Mouse (Mus musculus): Measurements from ENCODE around the gene Gm14139. TPM values are rescaled to one million over a fixed set of nuclear protein-coding genes. Genes with fewer than 3 reads are reported as not detected.
A peak's percentile ranks its signal among the peaks of the same experiment; 100 is the strongest.
"Not testable (repeated sequence)": the region's sequence is repeated elsewhere in the genome, so short reads cannot be mapped to it uniquely, and the experiment has no call there.

Gene Gm14139
- total RNA-seq (2014; rRNA removed) (not detected in 2 replicates), polyA plus RNA-seq (2012; rRNA removed) (not detected in 2 replicates)

DNA sequence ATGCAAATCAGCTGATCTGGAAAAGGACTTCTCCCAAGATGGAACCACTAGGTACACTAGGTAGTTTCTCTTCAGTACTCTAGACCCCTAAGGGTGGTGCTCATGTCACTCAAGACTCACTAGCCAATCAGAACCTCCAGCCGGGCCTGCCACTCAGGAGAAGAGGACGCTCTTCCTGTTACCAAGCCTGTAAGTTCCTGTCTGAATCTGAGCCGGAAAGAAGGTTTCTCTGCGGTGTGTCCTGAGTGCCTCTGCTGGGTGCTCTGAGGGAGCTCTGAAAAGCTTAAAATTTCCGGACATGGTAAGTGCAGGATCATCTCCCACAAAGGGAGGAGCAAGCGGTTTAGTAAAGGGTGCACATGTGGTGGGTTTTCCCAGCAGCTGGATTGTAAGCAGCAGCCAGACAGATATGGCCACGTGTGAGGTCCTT is at the start of gene Gm14139:
Gene Gm14139 (plus strand): TSS at position 186 of the 430 bp plus-strand sequence.
- not testable (repeated sequence) for H3K4me3 ChIP-seq (ENCODE audit: insufficient read depth, low read depth, low read length); H3K9ac ChIP-seq (ENCODE audit: low read depth, low read length); H3K27me3 ChIP-seq (ENCODE audit: control insufficient read depth, insufficient read depth, low read length); H3K27ac ChIP-seq (replicated peaks; ENCODE audit: insufficient read depth, low read depth, low read length); H3K4me1 ChIP-seq (ENCODE audit: control insufficient read depth, insufficient read depth, low read length); H3K79me2 ChIP-seq (ENCODE audit: control insufficient read depth, insufficient read depth, low read length); H3K36me3 ChIP-seq (ENCODE audit: control insufficient read depth, insufficient read depth, low read length); DNase-seq (ENCODE audit: extremely low read depth, low read depth, low spot score)
- WGBS, result 65% methylated on average over 7 of the region's 7 CpGs

DNA sequence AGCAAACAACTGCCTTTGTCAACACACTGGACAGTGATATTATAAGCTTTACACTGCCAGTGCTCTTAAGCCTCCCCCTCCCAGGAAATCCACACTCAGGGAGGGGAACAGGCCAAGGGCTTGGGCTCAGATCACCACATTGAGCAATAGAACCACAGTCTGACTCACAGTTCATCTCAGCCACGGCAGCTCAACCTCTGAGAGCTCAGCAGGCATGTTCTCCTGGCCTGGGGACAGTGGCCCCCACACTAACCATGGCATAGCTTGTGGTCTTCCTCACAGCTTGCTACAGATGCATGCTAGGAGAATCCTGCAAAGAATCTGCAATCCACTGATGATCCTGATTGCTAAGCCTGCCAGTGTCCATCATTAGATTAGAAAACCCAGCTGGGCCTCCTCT is 49.6 kb upstream of the Gm14139 start:
- not testable (repeated sequence) for DNase-seq (ENCODE audit: extremely low read depth, low read depth, low spot score); H3K27me3 ChIP-seq (ENCODE audit: control insufficient read depth, insufficient read depth, low read length); H3K4me3 ChIP-seq (ENCODE audit: insufficient read depth, low read depth, low read length); H3K4me1 ChIP-seq (ENCODE audit: control insufficient read depth, insufficient read depth, low read length); H3K9ac ChIP-seq (ENCODE audit: low read depth, low read length); H3K36me3 ChIP-seq (ENCODE audit: control insufficient read depth, insufficient read depth, low read length); H3K27ac ChIP-seq (replicated peaks; ENCODE audit: insufficient read depth, low read depth, low read length)
- H3K79me2 ChIP-seq (ENCODE audit: control insufficient read depth, insufficient read depth, low read length), result peaks cover 15% of the 10 kb centered on the region
- 20% methylated on average over 1 of the region's 1 CpGs for WGBS

DNA sequence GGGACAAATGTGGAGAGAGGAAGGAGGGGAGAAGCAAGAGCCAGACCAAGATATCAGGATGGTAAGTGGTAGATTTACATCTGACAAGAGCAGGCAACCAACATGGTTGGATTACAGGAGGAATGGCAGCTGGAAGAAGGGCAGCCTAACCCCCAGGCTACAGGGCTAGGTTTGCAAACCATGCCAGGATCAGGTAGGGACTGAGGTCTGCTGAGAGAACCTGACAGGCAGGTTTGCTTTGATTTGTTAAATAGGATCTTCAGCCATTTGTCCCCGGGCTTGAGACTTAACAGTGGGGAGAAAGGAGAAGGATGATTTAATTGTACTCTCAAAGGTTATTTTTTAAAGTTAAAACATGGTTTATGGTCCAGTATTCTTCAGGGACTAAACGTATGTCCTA is 48.8 kb upstream of the Gm14139 start:
- Histone ChIP-seq H3K79me2 (ENCODE audit: control insufficient read depth, insufficient read depth, low read length) (peaks cover 14% of the 10 kb centered on the region), H3K4me1 (ENCODE audit: control insufficient read depth, insufficient read depth, low read length) (peaks cover 3% of the 10 kb centered on the region), H3K36me3 (ENCODE audit: control insufficient read depth, insufficient read depth, low read length) (peaks cover 2% of the 10 kb centered on the region), H3K27ac (replicated peaks; ENCODE audit: insufficient read depth, low read depth, low read length) (no peak overlapping the region), H3K9ac (ENCODE audit: low read depth, low read length) (no peak overlapping the region), H3K27me3 (ENCODE audit: control insufficient read depth, insufficient read depth, low read length) (no peaks in the 10 kb centered on the region), H3K4me3 (ENCODE audit: insufficient read depth, low read depth, low read length) (no peak overlapping the region)
- TF ChIP-seq POLR2A (IDR thresholded peaks at IDR 0.05; ENCODE audit: extremely low read depth, insufficient read depth, low read length), result no peak
- TF ChIP-seq CTCF (IDR thresholded peaks at IDR 0.05; ENCODE audit: low read depth, low read length), result no peak
- 81% methylated on average over 2 of the region's 2 CpGs for WGBS
- no peak for DNase-seq (ENCODE audit: extremely low read depth, low read depth, low spot score)

DNA sequence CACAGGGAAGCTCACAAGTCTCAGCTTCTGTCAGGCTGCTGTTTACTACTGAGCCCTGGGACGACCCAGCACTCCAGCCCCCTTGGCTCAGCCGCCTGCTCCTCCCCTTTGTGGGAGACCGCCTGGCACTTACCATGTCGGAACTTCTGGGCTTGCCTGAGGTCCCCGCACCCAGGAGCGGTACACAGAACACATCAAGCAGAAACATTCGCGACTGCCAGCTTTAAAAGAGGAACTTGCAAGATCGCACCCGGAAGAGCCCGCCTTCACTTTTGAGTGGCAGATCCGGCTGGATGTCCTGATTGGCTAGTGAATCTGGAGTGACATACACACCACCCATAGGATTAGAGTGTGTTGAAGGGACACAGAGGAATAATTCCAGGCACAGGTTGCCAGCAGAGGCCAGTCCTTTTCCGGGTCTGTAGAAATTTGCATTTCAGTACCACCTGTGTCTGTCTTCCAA is 45.1 kb upstream of the Gm14139 start, which contains the start of gene Zfp120:
Gene Zfp120 (minus strand): TSS at position 274 of the 463 bp plus-strand sequence.
- Histone ChIP-seq H3K9ac (ENCODE audit: low read depth, low read length) (peak within 1 kb of the TSS; percentile 79), H3K27ac (replicated peaks; ENCODE audit: insufficient read depth, low read depth, low read length) (peak within 1 kb of the TSS; percentile 42), H3K27me3 (ENCODE audit: control insufficient read depth, insufficient read depth, low read length) (no peaks in the 10 kb centered on the region), H3K36me3 (ENCODE audit: control insufficient read depth, insufficient read depth, low read length) (no peaks in the 10 kb centered on the region), H3K4me3 (ENCODE audit: insufficient read depth, low read depth, low read length) (peak within 1 kb of the TSS; percentile 75), H3K4me1 (ENCODE audit: control insufficient read depth, insufficient read depth, low read length) (peaks cover 3% of the 10 kb centered on the region), H3K79me2 (ENCODE audit: control insufficient read depth, insufficient read depth, low read length) (peaks cover 6% of the 10 kb centered on the region; the same call in 1 of the 2 replicates)
- under 1% methylated on average over 13 of the region's 13 CpGs for WGBS
- DNase-seq (ENCODE audit: extremely low read depth, low read depth, low spot score), result peak; percentile 97
- TF ChIP-seq POLR2A (IDR thresholded peaks at IDR 0.05; ENCODE audit: extremely low read depth, insufficient read depth, low read length) (0 out of 2 replicates have a peak, but pooled peaks have one; percentile 28), CTCF (IDR thresholded peaks at IDR 0.05; ENCODE audit: low read depth, low read length) (no peak)

DNA sequence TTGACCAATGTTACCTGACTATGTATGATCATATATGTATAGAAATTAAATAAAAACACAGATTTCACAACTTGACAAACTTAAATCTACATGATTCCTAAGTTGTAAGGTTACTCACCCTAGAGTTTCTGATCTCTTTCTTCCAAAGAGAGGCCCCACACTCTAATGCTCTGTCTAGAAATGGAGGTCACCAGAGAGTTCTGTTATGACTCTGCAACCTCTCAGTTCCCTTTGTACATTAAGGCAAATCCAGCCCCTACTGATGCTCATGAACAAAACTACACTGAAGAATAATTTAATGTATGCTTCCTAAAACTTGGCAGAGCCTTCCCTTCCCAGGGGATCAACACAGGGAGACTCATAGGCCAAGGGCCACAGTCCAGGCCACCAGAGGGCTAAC is 14.9 kb upstream of the Gm14139 start:
- Histone ChIP-seq H3K27ac (replicated peaks; ENCODE audit: insufficient read depth, low read depth, low read length) (no peak overlapping the region), H3K27me3 (ENCODE audit: control insufficient read depth, insufficient read depth, low read length) (no peaks in the 10 kb centered on the region), H3K9ac (ENCODE audit: low read depth, low read length) (no peak overlapping the region), H3K4me1 (ENCODE audit: control insufficient read depth, insufficient read depth, low read length) (no peaks in the 10 kb centered on the region), H3K4me3 (ENCODE audit: insufficient read depth, low read depth, low read length) (no peak overlapping the region), H3K79me2 (ENCODE audit: control insufficient read depth, insufficient read depth, low read length) (no peaks in the 10 kb centered on the region), H3K36me3 (ENCODE audit: control insufficient read depth, insufficient read depth, low read length) (no peaks in the 10 kb centered on the region)
- no peak for DNase-seq (ENCODE audit: extremely low read depth, low read depth, low spot score)
- TF ChIP-seq POLR2A (IDR thresholded peaks at IDR 0.05; ENCODE audit: extremely low read depth, insufficient read depth, low read length), result no peak
- TF ChIP-seq CTCF (IDR thresholded peaks at IDR 0.05; ENCODE audit: low read depth, low read length), result no peak

DNA sequence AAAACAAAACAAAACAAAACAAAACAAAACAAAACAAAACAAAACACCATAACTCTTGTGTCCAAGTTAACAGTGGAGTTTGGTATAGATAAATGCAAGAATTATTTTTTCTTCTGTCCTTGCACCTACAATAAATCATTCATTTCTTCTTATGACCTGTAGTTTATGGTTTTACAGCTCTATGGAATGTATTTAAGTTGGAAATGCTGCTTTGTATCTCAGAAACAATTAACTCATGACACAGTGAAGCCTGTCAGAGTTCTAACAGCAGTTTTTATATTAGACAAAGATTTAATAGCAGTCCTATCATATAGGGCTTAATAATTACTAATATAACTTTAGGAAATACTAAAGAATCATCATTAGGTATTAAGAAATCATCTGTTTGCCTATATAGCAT is 7.7 kb upstream of the Gm14139 start:
- no peaks in the 10 kb centered on the region for H3K36me3 ChIP-seq (ENCODE audit: control insufficient read depth, insufficient read depth, low read length)

DNA sequence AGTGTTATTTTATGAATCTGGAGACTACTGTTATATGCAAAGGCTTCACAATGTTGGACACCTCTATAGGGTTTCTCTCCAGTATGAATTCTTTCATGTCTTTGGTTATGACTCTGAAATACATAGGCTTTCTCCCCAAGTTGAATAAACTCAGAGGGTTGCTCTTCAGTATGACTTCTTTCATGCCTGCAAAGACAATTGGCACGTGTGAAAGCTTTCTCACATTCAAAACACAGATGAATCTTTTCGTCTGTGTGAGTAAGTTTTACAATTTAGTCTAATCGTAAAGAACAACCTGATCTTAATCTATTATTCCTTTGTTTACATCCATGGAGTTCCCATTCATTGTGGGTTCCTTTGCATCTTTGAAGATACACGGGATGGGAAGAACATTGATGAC is 2.0 kb upstream of the Gm14139 start, which contains the start of gene Gm10770:
Gene Gm10770 (minus strand): TSS at position 101 of the 400 bp plus-strand sequence.
- 68% methylated on average over 4 of the region's 4 CpGs for WGBS
- H3K36me3 ChIP-seq (ENCODE audit: control insufficient read depth, insufficient read depth, low read length); H3K4me1 ChIP-seq (ENCODE audit: control insufficient read depth, insufficient read depth, low read length); H3K79me2 ChIP-seq (ENCODE audit: control insufficient read depth, insufficient read depth, low read length); H3K27me3 ChIP-seq (ENCODE audit: control insufficient read depth, insufficient read depth, low read length); DNase-seq (ENCODE audit: extremely low read depth, low read depth, low spot score); H3K27ac ChIP-seq (replicated peaks; ENCODE audit: insufficient read depth, low read depth, low read length); H3K4me3 ChIP-seq (ENCODE audit: insufficient read depth, low read depth, low read length); H3K9ac ChIP-seq (ENCODE audit: low read depth, low read length): not testable (repeated sequence)

More for the DNA sequence above, 7.7 kb upstream of the Gm14139 start:
- Histone ChIP-seq H3K9ac (ENCODE audit: low read depth, low read length) (no peak overlapping the region), H3K79me2 (ENCODE audit: control insufficient read depth, insufficient read depth, low read length) (no peaks in the 10 kb centered on the region), H3K27ac (replicated peaks; ENCODE audit: insufficient read depth, low read depth, low read length) (no peak overlapping the region), H3K27me3 (ENCODE audit: control insufficient read depth, insufficient read depth, low read length) (no peaks in the 10 kb centered on the region), H3K4me1 (ENCODE audit: control insufficient read depth, insufficient read depth, low read length) (no peaks in the 10 kb centered on the region), H3K4me3 (ENCODE audit: insufficient read depth, low read depth, low read length) (no peak overlapping the region)
- no peak for TF ChIP-seq CTCF (IDR thresholded peaks at IDR 0.05; ENCODE audit: low read depth, low read length)
- TF ChIP-seq POLR2A (IDR thresholded peaks at IDR 0.05; ENCODE audit: extremely low read depth, insufficient read depth, low read length), result no peak
- DNase-seq (ENCODE audit: extremely low read depth, low read depth, low spot score), result no peak

DNA sequence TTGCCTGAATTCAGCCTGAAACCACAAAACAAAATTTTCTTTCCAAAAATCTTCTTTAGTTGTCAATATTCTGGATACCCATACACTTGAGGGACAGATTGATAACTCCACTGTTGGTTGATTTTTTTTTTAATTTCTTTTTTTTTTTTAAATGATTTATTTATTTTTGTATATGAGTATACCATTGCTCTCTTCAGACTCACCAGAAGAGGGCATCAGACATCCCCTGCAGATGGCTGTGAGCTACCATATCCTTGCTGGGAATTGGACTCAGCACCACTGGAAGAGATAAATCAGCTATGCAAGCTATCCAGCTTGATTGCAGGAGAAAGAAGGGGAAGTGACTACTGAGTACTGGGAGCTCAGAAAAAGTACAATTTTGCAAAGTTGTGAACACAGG is 509 bp upstream of the Gm14139 start:
- not testable (repeated sequence) for H3K36me3 ChIP-seq (ENCODE audit: control insufficient read depth, insufficient read depth, low read length); H3K27ac ChIP-seq (replicated peaks; ENCODE audit: insufficient read depth, low read depth, low read length); H3K9ac ChIP-seq (ENCODE audit: low read depth, low read length); H3K4me1 ChIP-seq (ENCODE audit: control insufficient read depth, insufficient read depth, low read length); H3K79me2 ChIP-seq (ENCODE audit: control insufficient read depth, insufficient read depth, low read length); H3K27me3 ChIP-seq (ENCODE audit: control insufficient read depth, insufficient read depth, low read length); DNase-seq (ENCODE audit: extremely low read depth, low read depth, low spot score); H3K4me3 ChIP-seq (ENCODE audit: insufficient read depth, low read depth, low read length)

Measured in liver, adult 2 months (tissue).